ENCODE assay signal across 8 mouse cellular contexts in genomic region chr11:116004840-116005700, GRCm38 (mm10). TPM values are rescaled to one million over a fixed set of nuclear protein-coding genes. Genes with fewer than 3 reads are reported as not detected.
DNase-seq lines count a peak whose midpoint lies in the region; ATAC-seq and TF ChIP-seq lines count a peak whose summit lies in the region.

No protein-coding gene starts in this region.

- intact Hi-C loops in heart, postnatal 10 days (cut with DNase I): no loop called here

- TF ChIP-seq EP300 in CH12.LX (IDR thresholded peaks at IDR 0.05; ENCODE audit: low read length): no peak

- no peak overlapping the region for H3K27ac ChIP-seq in CH12.LX (ENCODE audit: insufficient read depth, low read depth)
- peak overlapping the region; percentile 31 for H3K27ac ChIP-seq in bone marrow macrophage, adult 2 months (ENCODE audit: insufficient read depth, low read depth, low read length)
- no peak overlapping the region for H3K27ac ChIP-seq in forebrain, embryonic 12.5 days

- dilution Hi-C loops in CH12.LX (cut with MboI; ENCODE audit: extremely low pct_ligation_motif_present, extremely low pct_unique_long_range_greater_than_20kb, low sequenced_read_pairs): no loop called here

- H3K9ac ChIP-seq in CH12.LX (ENCODE audit: insufficient read depth, low read depth): no peak overlapping the region
- H3K9ac ChIP-seq in forebrain, embryonic 12.5 days: peak overlapping the region; percentile 47

- TF ChIP-seq CTCF in CH12.LX (conservative IDR thresholded peaks at IDR 0.05 in 1 of 2, IDR thresholded peaks at IDR 0.05 in 1 of 2; ENCODE audit: low read depth in 2 of 2, low read length in 2 of 2): peak in 1 of 2 experiments; percentile 35; a peak in 2 of 4 replicates
- peak; percentile 28; the same call in 1 of the 2 replicates for TF ChIP-seq CTCF in bone marrow macrophage, adult 2 months (IDR thresholded peaks at IDR 0.05; ENCODE audit: low read depth, low read length)

- TF ChIP-seq POLR2A in CH12.LX (IDR thresholded peaks at IDR 0.05; ENCODE audit: low read depth, low read length): peak; percentile 21; the same call in 1 of the 2 replicates
- no peak for TF ChIP-seq POLR2A in bone marrow macrophage, adult 2 months (IDR thresholded peaks at IDR 0.05; ENCODE audit: borderline replicate concordance, low read depth, low read length)

- H3K27me3 ChIP-seq in CH12.LX (replicated peaks): peaks cover 2% of the 10 kb centered on the region
- H3K27me3 ChIP-seq in forebrain, embryonic 12.5 days: peaks cover 3% of the 10 kb centered on the region; the same call in 1 of the 2 replicates

- peaks cover 13 to 30% of the 10 kb centered on the region in 2 experiments for H3K4me1 ChIP-seq in CH12.LX (ENCODE audit: control insufficient read depth in 1 of 2, insufficient read depth in 2 of 2)
- H3K4me1 ChIP-seq in bone marrow macrophage, adult 2 months (ENCODE audit: control insufficient read depth, insufficient read depth, low read length): peaks cover 10% of the 10 kb centered on the region
- peaks cover 28% of the 10 kb centered on the region for H3K4me1 ChIP-seq in forebrain, embryonic 12.5 days

- ATAC-seq in forebrain, embryonic 12.5 days (ENCODE audit: low FRiP score): peak; percentile 59

- DNase-seq in CH12.LX (ENCODE audit: extremely low read depth): no peak
- peak; percentile 85 to 86 for DNase-seq in heart, postnatal 10 days
- peak; percentile 75 to 87 for DNase-seq in kidney, postnatal 36 days
- peak; percentile 91 for DNase-seq in lung, postnatal 10 days
- DNase-seq in ovary, postnatal 10 days (ENCODE audit: low spot score): peak; percentile 64
- DNase-seq in thymus, postnatal 25 days: peak; percentile 82

- peaks cover 37 to 53% of the 10 kb centered on the region in 2 experiments for H3K36me3 ChIP-seq in CH12.LX (replicated peaks in 1 of 2; ENCODE audit: control insufficient read depth in 1 of 2, insufficient read depth in 1 of 2, low read length in 1 of 2)
- peaks cover 15% of the 10 kb centered on the region; the same call in 1 of the 2 replicates for H3K36me3 ChIP-seq in forebrain, embryonic 12.5 days (replicated peaks)

- H3K4me3 ChIP-seq in CH12.LX (replicated peaks in 1 of 3; ENCODE audit: low read depth in 2 of 3, low read length in 2 of 3, poor library complexity in 1 of 3): no peak overlapping the region
- H3K4me3 ChIP-seq in bone marrow macrophage, adult 2 months (ENCODE audit: insufficient read depth, low read length): peak overlapping the region; percentile 33
- peak overlapping the region; percentile 35 for H3K4me3 ChIP-seq in forebrain, embryonic 12.5 days (replicated peaks)

- H3K9me3 ChIP-seq in CH12.LX (replicated peaks; ENCODE audit: low read length): peaks cover 9% of the 10 kb centered on the region
- 0 out of 2 replicates have a peak, but pooled peaks cover 3% of the 10 kb centered on the region for H3K9me3 ChIP-seq in forebrain, embryonic 12.5 days

- 7% methylated on average over 50 of the region's 54 CpGs for WGBS in forebrain, embryonic 12.5 days

- in situ Hi-C loops in CH12.LX (cut with MboI; ENCODE audit: low pct_ligation_motif_present, low pct_unique_long_range_greater_than_20kb, low sequenced_read_pairs): loop anchor here (5.0 to 25.0 kb wide), 2 partner anchors 73 to 393 kb away; partner anchors contain the start of genes Gga3, Mif4gd, Mrps7 and Recql5

- no peak for TF ChIP-seq RAD21 in CH12.LX (IDR thresholded peaks at IDR 0.05; ENCODE audit: low read depth, low read length)

- H3K4me2 ChIP-seq in CH12.LX (ENCODE audit: insufficient read depth, low read depth, poor library complexity, severe bottlenecking): no peak overlapping the region
- peak overlapping the region; percentile 67 for H3K4me2 ChIP-seq in forebrain, embryonic 12.5 days

- H3K79me2 ChIP-seq in CH12.LX (replicated peaks; ENCODE audit: control insufficient read depth, extremely low read depth, insufficient read depth, poor library complexity, severe bottlenecking): no peaks in the 10 kb centered on the region

TF ChIP-seq in CH12.LX, 34 proteins besides CTCF, POLR2A, EP300 and RAD21:
- TF ChIP-seq ELF1 (IDR thresholded peaks at IDR 0.05; ENCODE audit: low read depth, low read length): peak; percentile 41; the same call in 1 of the 2 replicates
- TF ChIP-seq USF1 (IDR thresholded peaks at IDR 0.05; ENCODE audit: low read depth, low read length): peak; percentile 65
- TF ChIP-seq MAX (IDR thresholded peaks at IDR 0.05; ENCODE audit: low read length): peak; percentile 27; the same call in 1 of the 2 replicates
- TF ChIP-seq ZMIZ1 (IDR thresholded peaks at IDR 0.05; ENCODE audit: low read depth, low read length): no peak
- 0 out of 2 replicates have a peak, but pooled peaks have one; percentile 19 for TF ChIP-seq POLR2AphosphoS2 (IDR thresholded peaks at IDR 0.05; ENCODE audit: low read depth, low read length)
- TF ChIP-seq CHD2 (IDR thresholded peaks at IDR 0.05; ENCODE audit: low read length): peak; percentile 16; the same call in 1 of the 2 replicates

RNA-seq across cellular contexts. Expression of gene Galk1, which starts 7.4 kb away (rescaled TPM):
- total RNA-seq in CH12.LX (2012; rRNA removed): 340 and 413 TPM in 2 replicates
- 228 and 263 TPM in 2 replicates for total RNA-seq in CH12.LX (2014; rRNA removed)
- 293 and 300 TPM in 2 replicates for polyA plus RNA-seq in CH12.LX (2012; ENCODE audit: insufficient read length, low read depth)
- 12.2 and 14.4 TPM in 2 replicates for polyA plus RNA-seq in bone marrow macrophage, adult 2 months (2012; ENCODE audit: insufficient read depth, insufficient read length, missing spikeins)
- polyA plus RNA-seq in forebrain, embryonic 12.5 days (2016; fragmentation: Nextera tagmentation; extraction: Ambion mirVana): 98.3 and 107 TPM in 2 replicates
- 10 to 100 TPM; 31.7 to 33.1 TPM for total RNA-seq in heart, postnatal 10 days (2021)

RNA-seq across cellular contexts. Expression of gene H3f3b, which starts 22.7 kb away (rescaled TPM):
- total RNA-seq in CH12.LX (2012; rRNA removed): 340 and 455 TPM in 2 replicates
- 567 and 573 TPM in 2 replicates for total RNA-seq in CH12.LX (2014; rRNA removed)
- polyA plus RNA-seq in CH12.LX (2012; ENCODE audit: insufficient read length, low read depth): 862 and 889 TPM in 2 replicates
- polyA plus RNA-seq in bone marrow macrophage, adult 2 months (2012; ENCODE audit: insufficient read depth, insufficient read length, missing spikeins): 431 and 432 TPM in 2 replicates
- polyA plus RNA-seq in forebrain, embryonic 12.5 days (2016; fragmentation: Nextera tagmentation; extraction: Ambion mirVana): 2,341 and 2,432 TPM in 2 replicates
- total RNA-seq in heart, postnatal 10 days (2021): 100 to 1,000 TPM; 338 to 393 TPM

RNA-seq across cellular contexts. Expression of gene Unk, which starts 25.1 kb away (rescaled TPM):
- total RNA-seq in CH12.LX (2012; rRNA removed): 22.2 and 24.7 TPM in 2 replicates
- 18.5 and 20.9 TPM in 2 replicates for total RNA-seq in CH12.LX (2014; rRNA removed)
- polyA plus RNA-seq in CH12.LX (2012; ENCODE audit: insufficient read length, low read depth): 30.5 and 35.0 TPM in 2 replicates
- 24.9 and 28.1 TPM in 2 replicates for polyA plus RNA-seq in bone marrow macrophage, adult 2 months (2012; ENCODE audit: insufficient read depth, insufficient read length, missing spikeins)
- 47.9 and 50.4 TPM in 2 replicates for polyA plus RNA-seq in forebrain, embryonic 12.5 days (2016; fragmentation: Nextera tagmentation; extraction: Ambion mirVana)
- 10 to 100 TPM; 16.3 to 17.0 TPM for total RNA-seq in heart, postnatal 10 days (2021)

RNA-seq across cellular contexts. Expression of gene Itgb4, which starts 30.6 kb away (rescaled TPM):
- total RNA-seq in CH12.LX (2012; rRNA removed) (3.4 and 6.3 TPM in 2 replicates), CH12.LX (2014; rRNA removed) (0.09 and 0.42 TPM in 2 replicates)
- polyA plus RNA-seq in CH12.LX (2012; ENCODE audit: insufficient read length, low read depth): 0.59 and 0.91 TPM in 2 replicates
- 0.23 TPM in 1 of 2 replicates, not detected in the other for polyA plus RNA-seq in bone marrow macrophage, adult 2 months (2012; ENCODE audit: insufficient read depth, insufficient read length, missing spikeins)
- 0.94 and 1.0 TPM in 2 replicates for polyA plus RNA-seq in forebrain, embryonic 12.5 days (2016; fragmentation: Nextera tagmentation; extraction: Ambion mirVana)
- total RNA-seq in heart, postnatal 10 days (2021): 1 to 10 TPM; 4.8 to 5.5 TPM

Comparison
In these comparisons a context has a peak if more than half of its experiments do, and no peak if none do; other contexts are left out.
1. H3K4me3 ChIP-seq: peak in bone marrow macrophage, adult 2 months (single experiment) and forebrain, embryonic 12.5 days (single experiment); none in CH12.LX (0 of 3).